Mouse (Mus musculus) kidney, adult 2 months (tissue): ENCODE results near the gene Fpgs.

Experiments used
- CTCF ChIP-seq: fragments of 200-500 bp; conservative IDR thresholded peaks from 2 replicates; pipeline ENCODE4 v1.5.1; 2011; ENCODE audit warnings: low read depth, mild to moderate bottlenecking, control low read depth, low read length, moderate library complexity, mixed read lengths; ENCODE audit not compliant: insufficient read depth, insufficient read length
- POLR2A ChIP-seq: fragments of 200-500 bp; IDR thresholded peaks from one replicate; pipeline ENCODE4 v1.6.1; 2011; ENCODE audit warnings: low read depth, low read length, control low read depth

- no peak for TF ChIP-seq CTCF
- TF ChIP-seq POLR2A = no peak
Observed at GRCm38 (mm10) chr2:32680961-32681650, 22.8 kb downstream of the Fpgs start.
